Mouse (Mus musculus): Measurements from ENCODE around the gene Ikbkg.
"Not testable (repeated sequence)": the region's sequence is repeated elsewhere in the genome, so short reads cannot be mapped to it uniquely, and the experiment has no call there.

Ikbkg gene

GRCm38 (mm10) chrX:74392535-74393443 is at the start of gene Ikbkg, which contains the start of gene Fam3a:
Ikbkg (plus strand) TSS chrX:74393290.
Fam3a (minus strand) TSS chrX:74393272.
- DNase-seq (ENCODE audit: low spot score): peak; percentile 27

GRCm38 (mm10) chrX:74352645-74353466 is 40.2 kb upstream of the Ikbkg start:
- no peak for DNase-seq (ENCODE audit: low spot score)

DNA sequence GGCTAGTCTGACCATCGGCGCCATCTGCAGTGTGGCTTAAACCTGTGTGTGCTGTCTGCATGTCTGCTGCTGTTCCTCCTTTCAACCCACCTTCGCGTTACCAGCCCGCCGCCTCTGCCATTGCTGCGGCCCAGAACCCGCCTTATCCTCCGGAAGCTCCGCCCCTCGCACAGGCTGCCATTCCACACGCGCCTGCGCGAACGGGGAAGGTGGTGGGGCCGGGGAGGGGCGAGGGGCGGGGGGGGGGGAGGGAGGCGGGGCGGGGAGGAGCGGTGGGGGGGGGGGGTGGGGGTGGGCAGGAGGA is 39.7 kb upstream of the Ikbkg start, which contains the start of gene Lage3:
TSS of gene Lage3 (minus strand) at position 152 of the 304 bp plus-strand sequence.
- no peak for DNase-seq (ENCODE audit: low spot score)

DNA sequence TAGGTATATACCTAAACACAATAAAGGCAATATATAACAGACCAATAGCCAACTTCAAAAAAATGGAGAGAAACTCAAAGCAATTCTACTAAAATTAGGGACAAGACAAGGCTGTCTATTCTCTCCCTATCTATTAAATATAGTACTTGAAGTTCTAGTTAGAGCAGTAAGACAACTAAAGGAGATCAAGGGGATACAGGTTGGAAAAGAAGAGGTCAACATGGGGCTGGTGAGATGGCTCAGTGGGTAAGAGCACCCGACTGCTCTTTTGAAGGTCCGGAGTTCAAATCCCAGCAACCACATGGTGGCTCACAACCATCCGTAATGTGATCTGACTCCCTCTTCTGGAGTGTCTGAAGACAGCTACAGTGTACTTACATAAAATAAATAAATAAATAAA is 36.0 kb upstream of the Ikbkg start:
- not testable (repeated sequence) for DNase-seq (ENCODE audit: low spot score)

- DNase-seq (ENCODE audit: low spot score): no peak
Observed at GRCm38 (mm10) chrX:74359171-74359570, 33.9 kb upstream of the Ikbkg start.

- DNase-seq (ENCODE audit: low spot score): no peak
Observed at GRCm38 (mm10) chrX:74367512-74367911, 25.6 kb upstream of the Ikbkg start.

GRCm38 (mm10) chrX:74368209-74368909 is 24.7 kb upstream of the Ikbkg start:
- DNase-seq (ENCODE audit: low spot score): peak; percentile 19

DNA sequence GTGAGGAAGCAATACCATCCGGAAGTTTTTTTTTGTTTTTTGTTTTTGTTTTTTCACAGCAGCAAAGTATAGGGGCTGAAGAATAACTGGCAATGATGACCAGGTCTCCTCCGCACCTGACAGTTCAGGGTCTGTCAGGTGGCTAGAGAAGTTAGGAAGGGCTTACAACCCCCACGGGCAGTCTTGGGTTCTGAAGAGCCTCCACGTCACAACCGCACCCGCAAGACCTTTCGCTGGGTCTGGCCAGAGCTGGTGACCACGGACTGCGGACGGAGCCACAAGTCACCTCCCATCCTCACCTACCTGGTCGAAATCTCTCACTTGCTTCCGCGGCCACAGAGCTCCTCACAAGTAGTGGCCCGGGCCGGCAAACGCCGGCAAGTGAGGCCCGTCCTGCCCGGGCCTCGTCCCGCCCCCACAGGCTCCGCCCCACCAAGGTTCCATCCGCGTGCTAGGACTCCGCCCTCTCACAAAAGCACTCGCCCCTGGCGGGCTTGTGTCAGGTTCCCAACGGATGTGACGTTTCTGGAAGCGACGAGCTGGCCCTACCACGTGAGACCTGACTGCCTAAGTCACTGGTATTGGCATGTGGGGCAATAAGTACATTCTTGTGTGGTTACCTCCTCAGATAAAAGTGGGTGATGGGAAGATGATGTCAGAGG is 20.1 kb upstream of the Ikbkg start, which contains the start of the genes Ubl4a and Slc10a3:
TSS of gene Ubl4a (minus strand) at position 331 of the 662 bp plus-strand sequence.
TSS of gene Slc10a3 (minus strand) at position 462 of the 662 bp plus-strand sequence.
- peak; percentile 29 for DNase-seq (ENCODE audit: low spot score)

- DNase-seq (ENCODE audit: low spot score): no peak
Observed at GRCm38 (mm10) chrX:74384451-74384850, 8.6 kb upstream of the Ikbkg start.

DNA sequence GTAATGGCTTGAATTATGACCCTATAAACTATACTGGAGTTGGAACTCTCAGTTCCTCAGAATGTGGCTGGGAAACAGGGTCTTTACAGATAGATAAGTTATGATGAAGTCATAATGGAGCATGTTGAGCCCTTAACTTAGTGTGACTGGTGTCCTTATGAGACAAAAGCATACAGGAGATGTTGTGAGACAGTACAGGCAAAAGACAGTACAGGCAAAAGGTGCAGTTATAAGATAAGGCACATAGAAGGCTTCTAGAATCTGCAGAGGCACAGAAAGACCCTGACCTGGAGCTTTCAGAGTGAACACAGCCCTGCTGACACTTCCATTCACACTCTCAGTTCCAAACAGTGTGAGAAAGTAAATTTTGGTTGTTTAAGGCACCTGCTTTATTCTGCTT is 4.9 kb upstream of the Ikbkg start:
- DNase-seq (ENCODE audit: low spot score): no peak

DNA sequence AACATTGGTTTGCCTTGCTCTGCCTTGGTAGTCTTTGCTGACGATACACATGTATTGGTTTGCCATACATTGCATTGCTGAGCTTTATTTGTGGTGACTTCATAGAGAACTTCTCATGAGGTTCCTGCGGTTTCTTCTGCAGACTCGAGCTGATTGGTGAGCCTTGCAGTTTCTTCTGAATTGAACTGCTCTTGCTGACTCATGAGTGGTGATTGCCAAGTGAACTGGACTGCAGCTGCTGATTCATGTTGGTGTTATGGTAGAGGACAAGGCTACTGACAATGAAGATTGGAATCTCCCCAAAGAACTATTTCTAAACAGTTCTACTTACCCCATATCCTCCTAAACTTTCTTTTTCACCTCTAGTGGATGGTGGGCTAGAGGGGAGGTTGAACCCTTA is 7.0 kb downstream of the Ikbkg start:
- DNase-seq (ENCODE audit: low spot score): no peak

GRCm38 (mm10) chrX:74408340-74408739 is 15.2 kb downstream of the Ikbkg start:
- no peak for DNase-seq (ENCODE audit: low spot score)

DNA sequence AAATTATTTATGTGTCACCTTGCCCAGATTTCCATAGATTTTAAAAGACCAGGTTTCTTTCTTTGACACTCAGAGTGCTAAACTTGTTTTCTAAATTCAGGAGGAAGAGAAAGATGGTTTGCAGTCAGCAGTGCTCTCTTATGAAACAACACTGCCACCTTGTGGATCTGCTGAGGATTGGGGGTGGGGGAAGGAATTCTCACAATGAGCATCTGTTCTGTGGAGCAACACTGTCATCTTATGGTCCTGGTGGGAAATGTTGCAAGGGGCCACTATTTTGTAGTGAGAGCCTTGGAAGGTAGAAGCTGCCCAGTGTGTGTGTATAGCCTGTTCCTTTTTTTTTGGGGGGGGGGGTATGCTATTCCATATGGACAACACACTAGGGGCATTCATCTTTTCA is 20.3 kb downstream of the Ikbkg start:
- no peak for DNase-seq (ENCODE audit: low spot score)

DNA sequence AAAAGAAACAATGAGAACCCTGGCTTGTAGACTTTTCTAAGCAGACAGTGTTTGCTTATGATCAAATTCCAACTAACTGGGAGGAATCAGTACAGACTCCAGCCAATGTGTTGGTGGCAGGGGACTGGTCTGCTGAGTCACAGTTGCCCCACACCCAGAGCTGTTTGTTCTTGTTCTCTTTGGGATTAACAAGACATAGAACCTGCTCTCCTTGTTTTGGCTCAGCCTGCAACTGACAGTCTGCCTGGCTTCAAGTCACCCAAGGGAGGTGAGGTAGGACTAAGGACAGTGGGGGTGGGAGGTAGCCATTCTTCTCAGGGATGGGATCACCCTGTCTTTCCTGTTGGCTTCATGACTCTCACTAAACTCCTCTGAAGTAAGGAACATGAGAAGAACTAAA is 31.4 kb downstream of the Ikbkg start:
- no peak for DNase-seq (ENCODE audit: low spot score)

DNA sequence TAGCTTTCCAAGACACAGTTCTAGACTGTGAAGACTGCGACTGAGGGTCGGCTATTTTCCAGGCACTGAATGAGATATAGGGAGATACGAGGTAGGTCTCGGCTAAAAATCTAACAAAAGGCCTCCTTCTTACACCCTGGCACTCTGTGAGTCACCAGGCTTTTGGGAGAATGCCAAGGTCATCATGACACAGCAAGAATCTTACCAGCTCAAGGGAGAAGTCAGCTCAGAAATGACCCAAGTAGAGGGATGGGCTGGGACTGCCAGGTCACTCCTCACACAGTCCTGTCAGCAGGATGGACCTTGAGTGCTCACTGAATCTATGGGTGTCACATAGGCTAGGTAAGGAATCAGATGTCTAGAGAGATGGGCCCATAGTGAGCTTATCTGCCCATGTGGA is 32.1 kb downstream of the Ikbkg start:
- no peak for DNase-seq (ENCODE audit: low spot score)

DNA sequence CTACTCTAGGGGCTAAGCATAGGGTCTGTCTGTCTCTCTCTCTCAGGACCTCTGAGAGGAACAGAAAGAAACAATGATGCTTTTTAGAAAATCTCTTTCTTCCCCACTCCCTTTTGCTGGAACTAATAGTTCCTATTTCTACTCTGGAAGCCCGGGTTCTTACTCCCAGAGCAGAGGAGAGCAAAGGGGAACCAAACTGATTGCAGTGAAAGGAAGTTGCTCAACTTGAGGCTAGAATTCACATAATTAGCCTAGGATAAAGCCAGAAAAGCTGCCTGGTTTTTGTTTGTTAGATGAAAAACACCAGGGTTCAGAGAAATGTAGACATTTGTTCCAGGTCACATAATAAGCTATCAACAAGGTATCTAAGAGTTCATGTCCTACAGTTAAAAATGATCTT is 33.2 kb downstream of the Ikbkg start:
- DNase-seq (ENCODE audit: low spot score): no peak

DNA sequence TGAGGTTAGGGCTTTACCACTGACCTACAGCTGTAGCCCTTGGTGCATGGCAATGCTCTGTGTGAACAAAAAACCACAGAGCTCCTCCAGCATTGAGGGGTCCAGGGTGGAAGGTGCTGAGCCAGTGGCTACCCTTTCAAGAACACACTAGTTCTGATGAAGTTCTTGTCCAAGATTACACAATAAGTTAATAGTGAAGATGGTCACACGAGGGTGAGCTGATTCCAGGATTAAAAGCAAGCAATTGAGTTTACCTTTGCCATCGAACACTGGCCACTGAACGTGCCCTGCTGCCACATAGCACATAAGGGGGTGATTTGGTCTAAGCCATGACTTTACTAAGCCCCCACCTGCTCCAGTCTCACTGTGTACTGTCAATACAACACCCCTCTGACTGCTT is 34.0 kb downstream of the Ikbkg start:
- no peak for DNase-seq (ENCODE audit: low spot score)

- DNase-seq (ENCODE audit: low spot score): no peak
Observed at GRCm38 (mm10) chrX:74428146-74428825, 35.2 kb downstream of the Ikbkg start.

DNA sequence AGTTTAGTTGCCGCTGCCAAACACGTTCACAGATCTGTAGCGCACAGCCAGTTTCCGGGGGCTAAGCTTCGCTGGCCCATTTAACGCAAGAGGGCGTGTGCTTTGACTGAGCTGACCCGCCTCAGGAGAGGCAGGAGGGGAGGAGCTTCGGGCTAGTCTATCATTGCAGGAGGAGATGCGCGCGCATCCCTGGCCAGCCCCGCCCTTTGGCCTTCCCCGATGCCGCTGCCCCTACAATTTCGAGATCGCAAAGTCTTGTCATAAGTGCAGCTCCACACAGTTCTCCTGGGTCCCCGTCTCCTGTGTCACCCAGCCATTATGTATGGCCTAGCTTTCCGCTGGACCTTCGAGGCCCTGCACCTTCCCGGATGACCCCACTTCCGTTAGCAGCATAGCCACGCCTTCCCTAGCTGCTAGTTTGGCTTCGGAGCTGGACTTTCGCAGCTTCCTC is 35.8 kb downstream of the Ikbkg start, which contains the start of gene G6pdx:
TSS of gene G6pdx (minus strand) at position 369 of the 451 bp plus-strand sequence.
- peak; percentile 48 for DNase-seq (ENCODE audit: low spot score)

DNA sequence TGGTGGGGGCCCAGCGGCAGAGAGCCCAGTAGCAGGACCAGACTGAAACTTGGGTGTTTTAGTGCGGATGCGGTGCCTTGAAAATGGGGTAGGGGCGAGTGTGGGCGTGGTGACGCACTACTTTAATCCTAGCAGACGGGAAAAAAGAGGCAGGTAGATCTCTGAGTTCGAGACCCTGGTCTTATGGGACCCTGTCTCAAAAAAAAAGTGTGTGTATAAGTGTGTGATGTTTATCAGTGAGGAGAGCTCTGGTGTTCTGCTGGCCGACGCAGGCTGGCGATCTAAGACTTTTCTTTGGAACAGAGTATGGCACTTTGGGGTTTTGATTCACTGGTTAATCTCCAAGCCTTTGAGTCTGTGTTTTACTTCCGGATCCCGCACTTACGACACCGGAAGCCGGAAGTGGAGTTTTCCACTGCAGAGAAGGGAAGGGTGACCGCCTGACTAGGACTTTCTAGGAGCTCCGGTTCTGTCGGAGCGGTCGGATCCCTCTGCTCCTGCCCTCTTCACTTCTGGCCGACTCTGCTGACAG is 36.3 kb downstream of the Ikbkg start:
- DNase-seq (ENCODE audit: low spot score): peak; percentile 16
